Mouse (Mus musculus) gastrocnemius, postnatal 25 days (tissue): ENCODE results near the gene Gm10053. TPM values are rescaled to one million over a fixed set of nuclear protein-coding genes. Genes with fewer than 3 reads are reported as not detected.

Experiments used
- DNase-seq: peaks from one replicate; pipeline ENCODE4 v3.0.0; 2022
- total RNA-seq, 2 experiments: library from RNA; stranded (reverse); gene quantifications; 1 replicate in 1 of 2; 2 replicates in 1 of 2; pipeline ENCODE4 v1.2.3; 2021

Gm10053 gene
- total RNA-seq, 2 experiments from 2014 or later: 601 to 620 TPM

- no peak for DNase-seq
Observed at GRCm38 (mm10) chr19:24899578-24900544, 24.4 kb downstream of the Gm10053 start.

- no peak for DNase-seq
Observed at GRCm38 (mm10) chr19:24900581-24901220, 25.2 kb downstream of the Gm10053 start, which contains the start of gene Foxd4. Gene Foxd4, minus strand, starts transcription at chr19:24901197.

- DNase-seq: no peak
Observed at GRCm38 (mm10) chr19:24901666-24902065, 26.2 kb downstream of the Gm10053 start.

GRCm38 (mm10) chr19:24902256-24902655 is 26.8 kb downstream of the Gm10053 start:
- no peak for DNase-seq

- no peak for DNase-seq
Observed at GRCm38 (mm10) chr19:24902821-24903220, 27.3 kb downstream of the Gm10053 start.

- no peak for DNase-seq
Observed at GRCm38 (mm10) chr19:24907655-24908054, 32.2 kb downstream of the Gm10053 start.

- no peak for DNase-seq
Observed at GRCm38 (mm10) chr19:24908385-24909155, 33.1 kb downstream of the Gm10053 start.

GRCm38 (mm10) chr19:24920866-24921265 is 45.4 kb downstream of the Gm10053 start:
- DNase-seq: no peak

Other genes starting within 250 kb of the Gm10053 start
- under 1 TPM; 0.08 to 0.32 TPM for gene Tmem252, start 201.7 kb upstream of the Gm10053 start, total RNA-seq
- gene Pgm5, start 13.8 kb upstream of the Gm10053 start, total RNA-seq: 10 to 100 TPM; 11.6 to 13.4 TPM
- not detected for gene Foxd4, start 25.5 kb downstream of the Gm10053 start, total RNA-seq
- 10 to 100 TPM; 13.6 to 15.2 TPM for gene Cbwd1, start 85.9 kb downstream of the Gm10053 start, total RNA-seq
- 1 to 10 TPM; 2.5 to 2.6 TPM for gene Dock8, start 123.8 kb downstream of the Gm10053 start, total RNA-seq